Mouse (Mus musculus) kidney, embryonic 14.5 days (tissue): ENCODE results near the gene Tor4a. TPM values are rescaled to one million over a fixed set of nuclear protein-coding genes. Genes with fewer than 3 reads are reported as not detected.

Experiments used
- ATAC-seq: fragments of 200-750 bp; cut with Nextera tagmentation; 2 replicates; pipeline ENCODE4 v1.8.0; 2017; ENCODE audit warnings: moderate number of reproducible peaks, mild to moderate bottlenecking, moderate TSS enrichment, moderate library complexity; ENCODE audit not compliant: low FRiP score, low TSS enrichment
- H3K27ac ChIP-seq: fragments of 300-500 bp; sonication (generic); 2 replicates; pipeline ENCODE4 v1.5.1; 2014; ENCODE audit warnings: low read depth, mild to moderate bottlenecking, low read length, moderate library complexity, mixed read lengths
- H3K27me3 ChIP-seq: fragments of 300-500 bp; sonication (generic); 2 replicates; pipeline ENCODE4 v1.6.1; 2014; ENCODE audit warnings: mild to moderate bottlenecking, low read length; ENCODE audit not compliant: control insufficient read depth, insufficient read depth
- H3K36me3 ChIP-seq: fragments of 300-500 bp; sonication (generic); 2 replicates; pipeline ENCODE4 v1.6.1; 2014; ENCODE audit warnings: low read length, mixed read lengths; ENCODE audit not compliant: control insufficient read depth, insufficient read depth
- H3K4me1 ChIP-seq: fragments of 300-500 bp; sonication (generic); 2 replicates; pipeline ENCODE4 v1.6.1; 2014; ENCODE audit warnings: low read length, mixed read lengths; ENCODE audit not compliant: control insufficient read depth, insufficient read depth
- H3K4me2 ChIP-seq: fragments of 300-500 bp; sonication (generic); replicated peaks from 2 replicates; pipeline ENCODE4 v1.6.1; 2014; ENCODE audit warnings: low read depth, mild to moderate bottlenecking, low read length
- H3K4me3 ChIP-seq: fragments of 300-500 bp; sonication (generic); 2 replicates; pipeline ENCODE4 v1.5.1; 2014; ENCODE audit warnings: mild to moderate bottlenecking, low read length
- H3K9ac ChIP-seq: fragments of 300-500 bp; sonication (generic); 2 replicates; pipeline ENCODE4 v1.6.1; 2014; ENCODE audit warnings: low read depth, mild to moderate bottlenecking, low read length, moderate library complexity
- H3K9me3 ChIP-seq: fragments of 300-500 bp; sonication (generic); 2 replicates; pipeline ENCODE4 v1.6.1; 2016; ENCODE audit warnings: low read length; ENCODE audit not compliant: control insufficient read depth
- WGBS: fragments of 180-500 bp; shearing (Covaris S2); extraction: QIAGEN DNeasy Blood & Tissue Kit; methylation state at CpG from one replicate; pipeline ENCODE4 v1.1.7; 2014; 5-methylcytosine and 5-hydroxymethylcytosine counted together
- polyA plus RNA-seq: library from polyadenylated mRNA; unstranded; fragments of >200 nt; fragmentation: Nextera tagmentation; extraction: Ambion mirVana; gene quantifications from 2 replicates; pipeline ENCODE4 v1.2.1, GENCODE M21; 2014

Tor4a gene
- polyA plus RNA-seq, 1 experiment from 2014 or later = 11.3 TPM

DNA sequence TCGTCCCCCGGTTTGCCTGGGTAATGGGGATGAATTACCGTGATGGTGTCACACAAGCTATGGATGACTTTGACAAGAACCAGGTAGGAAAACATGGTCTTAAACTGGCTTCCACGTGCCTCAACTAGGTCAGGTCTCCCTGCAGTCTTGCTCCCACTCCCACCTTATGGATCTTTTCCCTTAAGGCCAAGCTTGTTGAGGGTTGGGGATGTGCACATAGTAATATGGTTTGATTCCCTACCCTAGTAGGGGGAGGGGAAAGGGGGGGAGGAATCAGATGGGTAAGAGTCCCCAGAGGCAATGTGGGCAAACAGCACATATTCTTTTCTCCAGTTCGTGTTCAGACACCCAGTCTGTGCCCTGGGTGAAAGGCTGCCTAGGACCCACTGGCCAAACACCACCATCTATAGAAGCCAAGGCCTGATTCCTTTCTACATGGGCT lies 24.7 kb upstream of the Tor4a start:
- Histone ChIP-seq H3K9ac (no peak overlapping the region), H3K27ac (no peak overlapping the region), H3K4me2 (no peak overlapping the region), H3K4me3 (no peak overlapping the region), H3K27me3 (no peaks in the 10 kb centered on the region), H3K4me1 (peaks cover 13% of the 10 kb centered on the region), H3K9me3 (no peaks in the 10 kb centered on the region), H3K36me3 (peaks cover 11% of the 10 kb centered on the region; the same call in 1 of the 2 replicates)
- WGBS = 69% methylated on average over 5 of the region's 5 CpGs
- ATAC-seq = no peak

DNA sequence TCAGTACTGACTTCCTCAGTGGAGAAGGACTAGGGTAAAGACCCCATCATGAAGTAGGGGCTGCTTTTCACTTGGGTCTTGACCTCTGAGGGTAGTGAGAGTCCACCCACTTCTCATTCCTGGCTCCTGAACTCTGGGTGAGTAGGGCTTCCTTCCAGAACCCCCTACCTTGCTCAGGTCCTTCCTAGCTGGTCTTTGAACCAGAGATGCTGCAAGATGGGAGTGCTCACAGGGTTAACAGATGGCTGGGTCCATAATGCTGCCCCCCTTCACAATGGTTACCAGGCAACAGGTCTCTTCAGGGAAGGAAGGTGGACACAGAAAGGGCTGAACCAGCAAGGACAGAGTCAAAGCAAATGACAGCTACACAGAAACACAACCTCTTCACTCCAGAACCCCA lies 21.8 kb upstream of the Tor4a start, which contains the start of gene Fam166a:
Gene Fam166a (plus strand): TSS at position 301 of the 400 bp plus-strand sequence.
- Histone ChIP-seq H3K36me3 (peaks cover 11% of the 10 kb centered on the region; the same call in 1 of the 2 replicates), H3K4me2 (no peak within 1 kb of the TSS), H3K9ac (no peak within 1 kb of the TSS), H3K27ac (no peak within 1 kb of the TSS), H3K27me3 (no peaks in the 10 kb centered on the region), H3K4me1 (peaks cover 3% of the 10 kb centered on the region), H3K4me3 (no peak within 1 kb of the TSS), H3K9me3 (no peaks in the 10 kb centered on the region)
- no peak for ATAC-seq

GRCm38 (mm10) chr2:25217666-25218065 lies 21.0 kb upstream of the Tor4a start:
- no peak overlapping the region for H3K4me3 ChIP-seq
- H3K9me3 ChIP-seq = no peaks in the 10 kb centered on the region
- H3K4me1 ChIP-seq = no peaks in the 10 kb centered on the region
- H3K4me2 ChIP-seq = no peak overlapping the region
- 49% methylated on average over 2 of the region's 2 CpGs for WGBS
- peaks cover 8% of the 10 kb centered on the region; the same call in 1 of the 2 replicates for H3K36me3 ChIP-seq
- H3K9ac ChIP-seq = no peak overlapping the region
- ATAC-seq = no peak
- no peaks in the 10 kb centered on the region for H3K27me3 ChIP-seq
- H3K27ac ChIP-seq = no peak overlapping the region

DNA sequence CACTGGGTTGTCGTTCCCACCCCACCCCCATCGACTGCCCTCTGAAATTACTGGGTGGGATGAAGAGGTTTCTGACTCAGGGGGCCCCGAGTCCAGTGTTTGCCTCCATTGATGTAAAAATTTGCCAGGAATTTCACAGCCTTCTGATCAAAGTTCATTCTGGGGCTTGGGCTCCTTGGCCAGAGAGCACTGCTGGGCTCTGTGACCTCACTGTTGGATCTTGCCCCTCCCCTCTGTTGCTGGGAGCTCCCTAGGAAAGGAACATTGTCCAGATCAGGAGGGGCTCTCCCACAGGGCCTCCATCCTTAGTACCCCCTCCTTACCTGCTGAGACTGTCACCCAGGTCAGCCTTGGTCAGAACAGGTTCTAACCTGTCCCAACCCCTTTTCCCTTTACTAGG lies 17.8 kb upstream of the Tor4a start, which contains the start of gene Stpg3:
Gene Stpg3 (minus strand): TSS at position 194 of the 400 bp plus-strand sequence.
- H3K4me1 ChIP-seq = peaks cover 10% of the 10 kb centered on the region
- H3K9ac ChIP-seq = no peak within 1 kb of the TSS
- 55% methylated on average over 3 of the region's 3 CpGs for WGBS
- H3K4me3 ChIP-seq = no peak within 1 kb of the TSS
- no peaks in the 10 kb centered on the region for H3K36me3 ChIP-seq
- H3K27me3 ChIP-seq = no peaks in the 10 kb centered on the region
- H3K9me3 ChIP-seq = no peaks in the 10 kb centered on the region
- H3K4me2 ChIP-seq = no peak within 1 kb of the TSS
- H3K27ac ChIP-seq = no peak within 1 kb of the TSS
- ATAC-seq = no peak

DNA sequence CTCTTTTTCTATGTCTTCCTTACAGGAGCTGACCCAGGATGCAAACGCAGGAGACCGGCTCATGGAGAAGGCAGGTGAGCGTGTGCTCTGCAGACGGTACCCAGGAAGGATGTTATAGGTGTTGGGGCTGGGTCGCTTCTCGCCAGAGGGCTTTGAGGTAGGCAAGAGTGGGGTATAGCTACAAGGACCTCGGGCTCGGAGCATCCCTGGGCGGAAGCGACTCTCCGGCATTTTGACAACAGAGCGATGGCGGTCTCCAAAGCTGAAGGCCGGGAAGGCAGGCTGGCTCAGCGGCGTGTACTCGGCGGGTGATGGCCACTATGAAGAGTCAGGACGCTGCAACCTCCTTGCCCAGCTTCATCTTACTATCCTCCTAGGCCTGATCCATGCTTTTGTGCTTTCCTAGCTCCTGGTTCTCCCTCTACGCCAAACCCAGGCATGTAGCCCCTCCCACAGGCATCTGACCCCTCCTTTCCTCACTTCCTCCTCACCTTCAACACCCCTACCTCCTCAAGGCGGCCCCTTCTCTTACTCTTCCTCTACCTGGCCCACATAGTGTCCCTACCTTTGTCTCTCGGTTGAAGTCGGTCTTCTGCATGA lies 16.7 kb upstream of the Tor4a start:
- WGBS = 62% methylated on average over 23 of the region's 23 CpGs
- Histone ChIP-seq H3K27ac (no peak overlapping the region), H3K4me3 (no peak overlapping the region), H3K4me2 (no peak overlapping the region), H3K4me1 (peaks cover 15% of the 10 kb centered on the region), H3K9ac (no peak overlapping the region), H3K27me3 (no peaks in the 10 kb centered on the region), H3K9me3 (no peaks in the 10 kb centered on the region), H3K36me3 (peaks cover 7% of the 10 kb centered on the region; the same call in 1 of the 2 replicates)
- no peak for ATAC-seq

GRCm38 (mm10) chr2:25211121-25211670 lies 14.5 kb upstream of the Tor4a start, which contains the start of gene Nelfb:
Gene Nelfb (minus strand): TSS chr2:25211489.
- no peaks in the 10 kb centered on the region for H3K9me3 ChIP-seq
- no peaks in the 10 kb centered on the region for H3K27me3 ChIP-seq
- peak within 1 kb of the TSS; percentile 92 for H3K9ac ChIP-seq
- peak within 1 kb of the TSS; percentile 87 for H3K27ac ChIP-seq
- peak within 1 kb of the TSS; percentile 90 for H3K4me2 ChIP-seq
- H3K36me3 ChIP-seq = peaks cover 23% of the 10 kb centered on the region
- peak; percentile 96 for ATAC-seq
- H3K4me1 ChIP-seq = peaks cover 15% of the 10 kb centered on the region
- WGBS = under 1% methylated on average over 44 of the region's 44 CpGs
- H3K4me3 ChIP-seq = peak within 1 kb of the TSS; percentile 92

DNA sequence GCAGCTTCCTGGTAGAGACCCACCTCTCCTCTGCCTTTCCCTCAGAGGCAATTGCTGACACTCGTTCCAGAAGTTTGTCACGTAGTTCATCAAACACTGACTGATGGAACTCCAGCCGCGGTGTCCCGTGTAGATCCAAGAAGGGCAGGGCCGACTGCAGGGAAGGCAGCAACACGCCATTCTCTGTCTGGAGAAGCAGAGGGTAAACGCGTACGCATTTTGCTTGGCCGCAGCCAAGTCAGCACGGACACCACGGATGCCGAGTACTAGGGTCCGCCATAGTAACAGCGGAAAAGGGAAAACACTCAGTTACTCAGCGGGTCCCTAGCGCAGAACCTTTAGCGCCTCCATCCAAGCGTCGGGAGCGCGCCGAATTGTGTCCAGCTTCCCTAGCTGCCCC lies 14.0 kb upstream of the Tor4a start:
- no peaks in the 10 kb centered on the region for H3K9me3 ChIP-seq
- no peaks in the 10 kb centered on the region for H3K27me3 ChIP-seq
- H3K9ac ChIP-seq = peak overlapping the region; percentile 92
- WGBS = under 1% methylated on average over 24 of the region's 24 CpGs
- peak overlapping the region; percentile 87 for H3K27ac ChIP-seq
- peak overlapping the region; percentile 90 for H3K4me2 ChIP-seq
- no peak for ATAC-seq
- H3K4me3 ChIP-seq = peak overlapping the region; percentile 92
- peaks cover 15% of the 10 kb centered on the region for H3K4me1 ChIP-seq
- peaks cover 28% of the 10 kb centered on the region for H3K36me3 ChIP-seq

- Histone ChIP-seq H3K9me3 (no peaks in the 10 kb centered on the region), H3K9ac (no peak overlapping the region), H3K4me3 (no peak overlapping the region), H3K27me3 (no peaks in the 10 kb centered on the region), H3K27ac (no peak overlapping the region), H3K4me1 (peaks cover 15% of the 10 kb centered on the region), H3K36me3 (peaks cover 59% of the 10 kb centered on the region), H3K4me2 (no peak overlapping the region)
- 83% methylated on average over 1 of the region's 1 CpGs for WGBS
- no peak for ATAC-seq
Measured at GRCm38 (mm10) chr2:25207593-25207992, 10.9 kb upstream of the Tor4a start.

- H3K9ac ChIP-seq = no peak overlapping the region
- no peak overlapping the region for H3K4me3 ChIP-seq
- no peaks in the 10 kb centered on the region for H3K4me1 ChIP-seq
- no peak overlapping the region for H3K4me2 ChIP-seq
- no peak overlapping the region for H3K27ac ChIP-seq
- H3K9me3 ChIP-seq = no peaks in the 10 kb centered on the region
- WGBS = 68% methylated on average over 4 of the region's 4 CpGs
- ATAC-seq = no peak; the same call in 1 of the 2 replicates
- H3K36me3 ChIP-seq = peaks cover 93% of the 10 kb centered on the region
- H3K27me3 ChIP-seq = no peaks in the 10 kb centered on the region
Measured at GRCm38 (mm10) chr2:25203631-25204214, 7.0 kb upstream of the Tor4a start.
